Mouse (Mus musculus): ENCODE measurements around the gene Frat1. TPM values are rescaled to one million over a fixed set of nuclear protein-coding genes. Genes with fewer than 3 reads are reported as not detected.

Gene Frat1
- polyA plus RNA-seq, 1 experiment from 2014 or later, result 6.6 TPM

GRCm38 (mm10) chr19:41822589-41822988 lies 7.2 kb upstream of the Frat1 start:
- H3K27ac ChIP-seq, result no peak overlapping the region
- WGBS, result 70% methylated on average over 1 of the region's 1 CpGs
- no peaks in the 10 kb centered on the region for H3K36me3 ChIP-seq
- peaks cover 10% of the 10 kb centered on the region for H3K4me1 ChIP-seq
- no peak overlapping the region for H3K4me3 ChIP-seq
- H3K9me3 ChIP-seq, result no peaks in the 10 kb centered on the region
- H3K27me3 ChIP-seq (ENCODE audit: insufficient read depth, poor library complexity, severe bottlenecking), result no peaks in the 10 kb centered on the region; the same call in 1 of the 2 replicates
- DNase-seq (ENCODE audit: low spot score), result no peak

GRCm38 (mm10) chr19:41824950-41825349 lies 4.8 kb upstream of the Frat1 start:
- Histone ChIP-seq H3K27ac (no peak overlapping the region), H3K4me3 (no peak overlapping the region), H3K9me3 (no peaks in the 10 kb centered on the region), H3K27me3 (ENCODE audit: insufficient read depth, poor library complexity, severe bottlenecking) (no peaks in the 10 kb centered on the region; the same call in 1 of the 2 replicates), H3K36me3 (no peaks in the 10 kb centered on the region), H3K4me1 (peaks cover 7% of the 10 kb centered on the region; the same call in 1 of the 2 replicates)
- no peak for DNase-seq (ENCODE audit: low spot score)
- 80% methylated on average over 5 of the region's 5 CpGs for WGBS

- 76% methylated on average over 3 of the region's 3 CpGs for WGBS
- H3K4me1 ChIP-seq, result peaks cover 12% of the 10 kb centered on the region
- no peak for DNase-seq (ENCODE audit: low spot score)
- H3K4me3 ChIP-seq, result no peak overlapping the region
- H3K27ac ChIP-seq, result no peak overlapping the region
- H3K27me3 ChIP-seq (ENCODE audit: insufficient read depth, poor library complexity, severe bottlenecking), result peaks cover 2% of the 10 kb centered on the region
- H3K36me3 ChIP-seq, result no peaks in the 10 kb centered on the region
- no peaks in the 10 kb centered on the region for H3K9me3 ChIP-seq
These were observed 3.2 kb upstream of the Frat1 start for GRCm38 (mm10) chr19:41826529-41826928.

GRCm38 (mm10) chr19:41828941-41829340 lies 829 bp upstream of the Frat1 start:
- WGBS, result 67% methylated on average over 3 of the region's 3 CpGs
- DNase-seq (ENCODE audit: low spot score), result no peak
- H3K9me3 ChIP-seq, result no peaks in the 10 kb centered on the region
- H3K36me3 ChIP-seq, result no peaks in the 10 kb centered on the region
- H3K27me3 ChIP-seq (ENCODE audit: insufficient read depth, poor library complexity, severe bottlenecking), result peaks cover 20% of the 10 kb centered on the region
- peak overlapping the region; percentile 83 for H3K4me3 ChIP-seq
- H3K4me1 ChIP-seq, result peaks cover 17% of the 10 kb centered on the region
- H3K27ac ChIP-seq, result 0 out of 2 replicates have a peak overlapping the region, but pooled peaks have one; percentile 44

- Histone ChIP-seq H3K27ac (peak overlapping the region; percentile 97), H3K36me3 (no peaks in the 10 kb centered on the region), H3K4me3 (peak overlapping the region; percentile 83), H3K27me3 (ENCODE audit: insufficient read depth, poor library complexity, severe bottlenecking) (peaks cover 20% of the 10 kb centered on the region), H3K9me3 (no peaks in the 10 kb centered on the region), H3K4me1 (peaks cover 21% of the 10 kb centered on the region)
- DNase-seq (ENCODE audit: low spot score), result peak; percentile 85
- under 1% methylated on average over 103 of the region's 112 CpGs for WGBS
These were observed 599 bp downstream of the Frat1 start for GRCm38 (mm10) chr19:41830106-41831031.

GRCm38 (mm10) chr19:41831101-41831570 lies 1.4 kb downstream of the Frat1 start:
- under 1% methylated on average over 19 of the region's 19 CpGs for WGBS
- Histone ChIP-seq H3K9me3 (no peaks in the 10 kb centered on the region), H3K4me1 (peaks cover 28% of the 10 kb centered on the region), H3K36me3 (no peaks in the 10 kb centered on the region), H3K27ac (peak overlapping the region; percentile 97), H3K4me3 (peak overlapping the region; percentile 83), H3K27me3 (ENCODE audit: insufficient read depth, poor library complexity, severe bottlenecking) (peaks cover 20% of the 10 kb centered on the region)
- no peak for DNase-seq (ENCODE audit: low spot score)

GRCm38 (mm10) chr19:41831718-41832391 lies 2.1 kb downstream of the Frat1 start:
- no peaks in the 10 kb centered on the region for H3K9me3 ChIP-seq
- WGBS, result 7% methylated on average over 14 of the region's 14 CpGs
- peaks cover 20% of the 10 kb centered on the region for H3K27me3 ChIP-seq (ENCODE audit: insufficient read depth, poor library complexity, severe bottlenecking)
- no peaks in the 10 kb centered on the region for H3K36me3 ChIP-seq
- peak overlapping the region; percentile 59 for H3K27ac ChIP-seq
- DNase-seq (ENCODE audit: low spot score), result no peak
- H3K4me3 ChIP-seq, result peak overlapping the region; percentile 83
- peaks cover 36% of the 10 kb centered on the region for H3K4me1 ChIP-seq

- H3K4me3 ChIP-seq, result no peak overlapping the region
- no peak overlapping the region for H3K27ac ChIP-seq
- WGBS, result 74% methylated on average over 13 of the region's 13 CpGs
- no peak for DNase-seq (ENCODE audit: low spot score)
- no peaks in the 10 kb centered on the region for H3K9me3 ChIP-seq
- H3K4me1 ChIP-seq, result peaks cover 44% of the 10 kb centered on the region
- H3K27me3 ChIP-seq (ENCODE audit: insufficient read depth, poor library complexity, severe bottlenecking), result peaks cover 20% of the 10 kb centered on the region
- H3K36me3 ChIP-seq, result no peaks in the 10 kb centered on the region
These were observed 2.9 kb downstream of the Frat1 start for GRCm38 (mm10) chr19:41832501-41833201.

GRCm38 (mm10) chr19:41835407-41835806 lies 5.6 kb downstream of the Frat1 start:
- peak overlapping the region; percentile 79; the same call in 1 of the 2 replicates for H3K27ac ChIP-seq
- H3K27me3 ChIP-seq (ENCODE audit: insufficient read depth, poor library complexity, severe bottlenecking), result peaks cover 20% of the 10 kb centered on the region
- no peaks in the 10 kb centered on the region for H3K36me3 ChIP-seq
- no peak for DNase-seq (ENCODE audit: low spot score)
- peaks cover 53% of the 10 kb centered on the region for H3K4me1 ChIP-seq
- 44% methylated on average over 6 of the region's 6 CpGs for WGBS
- peak overlapping the region; percentile 33; the same call in 1 of the 2 replicates for H3K4me3 ChIP-seq
- no peaks in the 10 kb centered on the region for H3K9me3 ChIP-seq

GRCm38 (mm10) chr19:41835816-41836215 lies 6.0 kb downstream of the Frat1 start:
- no peaks in the 10 kb centered on the region for H3K36me3 ChIP-seq
- peak; percentile 94 for DNase-seq (ENCODE audit: low spot score)
- WGBS, result under 1% methylated on average over 6 of the region's 6 CpGs
- peaks cover 20% of the 10 kb centered on the region for H3K27me3 ChIP-seq (ENCODE audit: insufficient read depth, poor library complexity, severe bottlenecking)
- H3K4me1 ChIP-seq, result peaks cover 49% of the 10 kb centered on the region
- H3K9me3 ChIP-seq, result no peaks in the 10 kb centered on the region
- H3K27ac ChIP-seq, result peak overlapping the region; percentile 79
- H3K4me3 ChIP-seq, result peak overlapping the region; percentile 33

- H3K9me3 ChIP-seq, result no peaks in the 10 kb centered on the region
- peaks cover 16% of the 10 kb centered on the region for H3K27me3 ChIP-seq (ENCODE audit: insufficient read depth, poor library complexity, severe bottlenecking)
- H3K4me3 ChIP-seq, result no peak overlapping the region
- no peak for DNase-seq (ENCODE audit: low spot score)
- peak overlapping the region; percentile 79 for H3K27ac ChIP-seq
- H3K4me1 ChIP-seq, result peaks cover 51% of the 10 kb centered on the region
- whole genome bisulfite sequencing, result 47% methylated on average over 3 of the region's 3 CpGs
- H3K36me3 ChIP-seq, result no peaks in the 10 kb centered on the region
These were observed 6.9 kb downstream of the Frat1 start for GRCm38 (mm10) chr19:41836719-41837118.

- no peak for DNase-seq (ENCODE audit: low spot score)
- Histone ChIP-seq H3K4me3 (no peak overlapping the region), H3K36me3 (no peaks in the 10 kb centered on the region), H3K4me1 (peaks cover 46% of the 10 kb centered on the region), H3K27me3 (ENCODE audit: insufficient read depth, poor library complexity, severe bottlenecking) (peaks cover 13% of the 10 kb centered on the region), H3K27ac (peak overlapping the region; percentile 79), H3K9me3 (no peaks in the 10 kb centered on the region)
- 18% methylated on average over 9 of the region's 9 CpGs for WGBS
These were observed 7.6 kb downstream of the Frat1 start for GRCm38 (mm10) chr19:41837194-41837916.
